Mouse (Mus musculus) intestine, postnatal 0 days (tissue): ENCODE results near the gene Noct. TPM values are rescaled to one million over a fixed set of nuclear protein-coding genes. Genes with fewer than 3 reads are reported as not detected.
A peak's percentile ranks its signal among the peaks of the same experiment; 100 is the strongest.
"Not testable (repeated sequence)": the region's sequence is repeated elsewhere in the genome, so short reads cannot be mapped to it uniquely, and the experiment has no call there.

Experiments used
- ATAC-seq: fragments of 200-750 bp; cut with Nextera tagmentation; 2 replicates; pipeline ENCODE4 v1.8.0; 2017; ENCODE audit warnings: mild to moderate bottlenecking, moderate TSS enrichment, moderate library complexity
- H3K27ac ChIP-seq: fragments of 300-500 bp; sonication (generic); 2 replicates; pipeline ENCODE4 v1.5.1; 2014; ENCODE audit warnings: mild to moderate bottlenecking, low read depth, low read length, moderate library complexity
- H3K27me3 ChIP-seq: fragments of 300-500 bp; sonication (generic); replicated peaks from 2 replicates; pipeline ENCODE4 v1.6.1; 2014; ENCODE audit warnings: low read length, mixed read lengths; ENCODE audit not compliant: control insufficient read depth, insufficient read depth
- H3K36me3 ChIP-seq: fragments of 300-500 bp; sonication (generic); 2 replicates; pipeline ENCODE4 v1.6.1; 2014; ENCODE audit warnings: mild to moderate bottlenecking, moderate library complexity; ENCODE audit not compliant: control insufficient read depth, insufficient read depth
- H3K4me1 ChIP-seq: fragments of 300-500 bp; sonication (generic); replicated peaks from 2 replicates; pipeline ENCODE4 v1.6.1; 2014; ENCODE audit warnings: antibody characterized with exemption, low read length, mixed read lengths; ENCODE audit not compliant: control insufficient read depth, insufficient read depth
- H3K4me2 ChIP-seq: fragments of 300-500 bp; sonication (generic); replicated peaks from 2 replicates; pipeline ENCODE4 v1.6.1; 2014; ENCODE audit warnings: low read depth, mild to moderate bottlenecking, moderate library complexity
- H3K4me3 ChIP-seq: fragments of 300-500 bp; sonication (generic); 2 replicates; pipeline ENCODE4 v1.5.1; 2014; ENCODE audit warnings: low read depth, low read length
- H3K9ac ChIP-seq: fragments of 300-500 bp; sonication (generic); 2 replicates; pipeline ENCODE4 v1.6.1; 2014; ENCODE audit warnings: mild to moderate bottlenecking, low read depth, low read length
- H3K9me3 ChIP-seq: fragments of 300-500 bp; sonication (generic); 2 replicates; pipeline ENCODE4 v1.6.1; 2016; ENCODE audit warnings: mixed run types; ENCODE audit not compliant: control insufficient read depth
- CTCF ChIP-seq: sonication (generic); IDR thresholded peaks from 2 replicates; pipeline ENCODE4 v1.5.1; 2016; ENCODE audit warnings: low read depth, mild to moderate bottlenecking, control low read depth, antibody characterized with exemption, moderate library complexity
- WGBS: fragments of 180-500 bp; shearing (Covaris S2); extraction: QIAGEN DNeasy Blood & Tissue Kit; methylation state at CpG from one replicate; pipeline ENCODE4 v1.1.7; 2014; 5-methylcytosine and 5-hydroxymethylcytosine counted together
- polyA plus RNA-seq: library from polyadenylated mRNA; unstranded; fragments of >200 nt; fragmentation: Nextera tagmentation; extraction: Ambion mirVana; gene quantifications from 2 replicates; pipeline ENCODE4 v1.2.1, GENCODE M21; 2015

Noct gene
- polyA plus RNA-seq, 1 experiment from 2014 or later = 12.0 TPM

- no peaks in the 10 kb centered on the region for H3K4me1 ChIP-seq
- ATAC-seq = no peak
- no peaks in the 10 kb centered on the region for H3K36me3 ChIP-seq
- H3K9me3 ChIP-seq = no peaks in the 10 kb centered on the region
- H3K27ac ChIP-seq = no peak overlapping the region
- no peak overlapping the region for H3K4me3 ChIP-seq
- no peaks in the 10 kb centered on the region for H3K27me3 ChIP-seq
- H3K4me2 ChIP-seq = no peak overlapping the region
- no peak overlapping the region for H3K9ac ChIP-seq
- TF ChIP-seq CTCF = no peak
- WGBS = 97% methylated on average over 3 of the region's 3 CpGs
Measured at GRCm38 (mm10) chr3:51210485-51210884, 13.8 kb upstream of the Noct start.

DNA sequence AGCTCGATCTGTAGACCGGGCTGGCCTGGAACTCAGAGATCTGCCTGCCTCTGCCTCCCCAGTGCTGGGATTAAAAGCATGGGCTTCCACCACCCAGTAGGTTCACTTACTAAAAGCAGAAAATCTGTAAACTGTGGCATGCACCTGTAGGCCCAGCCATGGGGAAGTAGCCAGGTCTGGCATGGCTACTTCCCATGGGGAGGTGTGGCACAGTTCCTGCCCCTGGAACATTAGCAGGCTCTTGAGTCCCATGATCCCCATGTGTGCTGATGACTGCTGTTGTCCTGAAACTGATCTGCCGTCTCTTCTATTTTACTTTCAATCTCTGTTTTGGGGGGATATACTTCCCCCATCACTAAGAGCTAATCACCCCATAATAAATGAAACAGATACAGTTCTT, 11.1 kb upstream of the Noct start:
- H3K9me3 ChIP-seq = no peaks in the 10 kb centered on the region
- no peak for ATAC-seq
- WGBS = 97% methylated on average over 3 of the region's 3 CpGs

GRCm38 (mm10) chr3:51215681-51216080, 8.6 kb upstream of the Noct start:
- H3K4me3 ChIP-seq = no peak overlapping the region
- no peaks in the 10 kb centered on the region for H3K9me3 ChIP-seq
- no peaks in the 10 kb centered on the region for H3K27me3 ChIP-seq
- H3K9ac ChIP-seq = no peak overlapping the region
- no peaks in the 10 kb centered on the region for H3K4me1 ChIP-seq
- no peak for TF ChIP-seq CTCF
- no peak overlapping the region for H3K4me2 ChIP-seq
- no peak overlapping the region for H3K27ac ChIP-seq
- no peaks in the 10 kb centered on the region for H3K36me3 ChIP-seq
- WGBS = 84% methylated on average over 6 of the region's 6 CpGs
- ATAC-seq = 0 out of 2 replicates have a peak, but pooled peaks have one; percentile 19

More for the DNA sequence above, 11.1 kb upstream of the Noct start:
- Histone ChIP-seq H3K36me3 (no peaks in the 10 kb centered on the region), H3K4me1 (no peaks in the 10 kb centered on the region), H3K27me3 (no peaks in the 10 kb centered on the region), H3K9ac (no peak overlapping the region), H3K27ac (no peak overlapping the region), H3K4me3 (no peak overlapping the region), H3K4me2 (no peak overlapping the region)
- TF ChIP-seq CTCF = no peak

GRCm38 (mm10) chr3:51216351-51216750, 7.9 kb upstream of the Noct start:
- H3K9me3 ChIP-seq, H3K4me1 ChIP-seq, H3K4me3 ChIP-seq, H3K4me2 ChIP-seq, H3K27me3 ChIP-seq, ATAC-seq, H3K9ac ChIP-seq, H3K36me3 ChIP-seq, H3K27ac ChIP-seq: not testable (repeated sequence)
- 76% methylated on average over 5 of the region's 10 CpGs for WGBS

- not testable (repeated sequence) for H3K4me2 ChIP-seq, H3K27ac ChIP-seq, ATAC-seq, H3K4me3 ChIP-seq, H3K9me3 ChIP-seq, H3K36me3 ChIP-seq, H3K4me1 ChIP-seq, H3K9ac ChIP-seq, H3K27me3 ChIP-seq
- WGBS = 82% methylated on average over 6 of the region's 6 CpGs
Measured at GRCm38 (mm10) chr3:51218385-51218784, 5.9 kb upstream of the Noct start.

GRCm38 (mm10) chr3:51219213-51219612, 5.0 kb upstream of the Noct start:
- Histone ChIP-seq H3K27me3 (no peaks in the 10 kb centered on the region), H3K4me3 (no peak overlapping the region), H3K36me3 (no peaks in the 10 kb centered on the region), H3K9me3 (no peaks in the 10 kb centered on the region), H3K9ac (no peak overlapping the region), H3K27ac (no peak overlapping the region), H3K4me2 (no peak overlapping the region), H3K4me1 (no peaks in the 10 kb centered on the region)
- 94% methylated on average over 5 of the region's 5 CpGs for WGBS
- no peak for TF ChIP-seq CTCF
- no peak for ATAC-seq

- ATAC-seq = no peak
- H3K4me1 ChIP-seq = no peaks in the 10 kb centered on the region
- H3K9ac ChIP-seq = no peak overlapping the region
- H3K4me2 ChIP-seq = no peak overlapping the region
- H3K36me3 ChIP-seq = no peaks in the 10 kb centered on the region
- TF ChIP-seq CTCF = no peak
- no peaks in the 10 kb centered on the region for H3K27me3 ChIP-seq
- no peak overlapping the region for H3K4me3 ChIP-seq
- WGBS = 38% methylated on average over 4 of the region's 4 CpGs
- H3K9me3 ChIP-seq = no peaks in the 10 kb centered on the region
- H3K27ac ChIP-seq = 0 out of 2 replicates have a peak overlapping the region, but pooled peaks have one; percentile 75
Measured at GRCm38 (mm10) chr3:51220846-51221245, 3.4 kb upstream of the Noct start.
